Mouse (Mus musculus) right cerebral cortex, adult 2 months (tissue): Measurements from ENCODE around the gene Bad.

Experiments
- DNase-seq, 2 experiments: peaks; one replicate each; pipeline ENCODE4 v3.0.0; 2021 to 2022; ENCODE audit warnings: low spot score in 2 of 2

The Bad gene

DNA sequence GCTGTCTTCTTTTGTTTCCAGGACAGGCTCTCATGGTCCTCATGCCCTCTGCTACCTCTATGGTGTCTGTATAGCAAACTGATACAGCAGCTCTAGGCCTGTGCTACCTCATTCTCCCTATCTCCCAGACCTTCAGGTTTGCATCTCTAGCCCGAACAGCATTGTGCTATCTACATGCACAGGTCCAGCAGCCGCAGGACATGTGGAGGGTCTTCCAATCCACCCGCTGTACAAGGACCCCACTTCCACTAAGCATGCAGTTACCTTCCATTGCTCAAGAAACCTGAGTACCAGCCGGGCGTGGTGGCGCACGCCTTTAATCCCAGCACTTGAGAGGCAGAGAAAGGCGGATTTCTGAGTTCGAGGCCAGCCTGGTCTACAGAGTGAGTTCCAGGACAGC is 27.1 kb upstream of the Bad start:
- DNase-seq = no peak

DNA sequence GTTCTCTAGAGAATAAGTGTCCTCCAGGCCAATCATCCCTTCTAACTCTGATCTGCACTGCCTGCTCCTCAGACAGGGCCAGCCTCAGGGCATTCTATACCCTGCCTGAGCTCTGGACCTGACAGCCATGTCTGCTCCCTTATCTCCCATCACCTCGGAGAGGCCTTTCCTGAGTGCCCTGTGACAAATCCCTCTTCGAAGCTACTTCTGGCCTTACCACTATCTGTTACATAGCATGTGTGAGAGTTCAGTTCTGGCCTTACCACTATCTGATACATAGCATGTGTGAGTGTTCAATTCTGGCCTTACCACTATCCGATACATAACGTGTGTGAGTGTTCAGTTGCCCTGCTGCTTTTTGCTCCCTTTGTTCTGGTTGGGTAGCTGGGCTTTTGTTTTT is 26.4 kb upstream of the Bad start:
- DNase-seq = no peak

DNA sequence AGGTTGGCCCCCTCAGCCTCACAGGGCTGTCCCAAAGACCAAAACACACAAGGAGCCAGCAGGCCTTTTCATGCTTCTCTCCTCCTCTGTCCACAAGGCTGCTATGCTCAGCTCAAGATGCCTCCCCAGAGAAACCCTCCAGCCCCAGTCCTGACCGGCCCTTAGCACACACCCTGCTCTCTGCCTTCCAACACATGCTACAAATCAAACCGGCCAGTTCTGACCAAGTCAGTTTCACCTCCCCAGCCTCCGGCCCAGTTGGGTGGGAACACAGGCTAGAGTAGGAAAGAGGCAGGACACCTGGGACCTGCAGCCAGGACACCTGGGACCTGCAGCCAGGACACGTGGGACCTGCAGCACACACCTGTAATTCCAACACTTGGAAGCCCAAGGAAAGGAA is 25.2 kb upstream of the Bad start:
- no peak for DNase-seq

DNA sequence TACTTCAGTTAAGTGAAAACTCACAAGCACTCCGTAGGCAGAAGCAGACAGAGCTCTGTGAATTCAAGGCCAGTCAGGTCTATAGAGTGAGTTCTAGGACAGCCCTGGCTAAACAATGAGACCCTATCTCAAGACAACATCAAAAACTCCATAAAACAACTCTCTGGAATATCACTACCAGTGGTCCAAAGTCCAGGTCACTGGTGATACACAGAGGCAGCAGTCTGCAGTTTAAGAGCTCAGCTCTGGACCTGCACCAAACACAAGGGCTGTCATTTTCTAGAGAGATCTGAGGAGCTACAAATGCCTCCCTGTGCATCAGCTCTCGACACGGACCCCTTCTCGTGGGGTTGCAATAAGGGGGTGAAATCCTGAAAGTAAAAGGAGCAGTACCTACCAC is 23.3 kb upstream of the Bad start:
- DNase-seq = no peak

- DNase-seq = peak in 1 of 2 experiments; percentile 2
These were observed 22.2 kb upstream of the Bad start for GRCm38 (mm10) chr19:6919431-6919830.

- DNase-seq = peak in 1 of 2 experiments; percentile 36
These were observed 21.6 kb upstream of the Bad start for GRCm38 (mm10) chr19:6919876-6920740.

DNA sequence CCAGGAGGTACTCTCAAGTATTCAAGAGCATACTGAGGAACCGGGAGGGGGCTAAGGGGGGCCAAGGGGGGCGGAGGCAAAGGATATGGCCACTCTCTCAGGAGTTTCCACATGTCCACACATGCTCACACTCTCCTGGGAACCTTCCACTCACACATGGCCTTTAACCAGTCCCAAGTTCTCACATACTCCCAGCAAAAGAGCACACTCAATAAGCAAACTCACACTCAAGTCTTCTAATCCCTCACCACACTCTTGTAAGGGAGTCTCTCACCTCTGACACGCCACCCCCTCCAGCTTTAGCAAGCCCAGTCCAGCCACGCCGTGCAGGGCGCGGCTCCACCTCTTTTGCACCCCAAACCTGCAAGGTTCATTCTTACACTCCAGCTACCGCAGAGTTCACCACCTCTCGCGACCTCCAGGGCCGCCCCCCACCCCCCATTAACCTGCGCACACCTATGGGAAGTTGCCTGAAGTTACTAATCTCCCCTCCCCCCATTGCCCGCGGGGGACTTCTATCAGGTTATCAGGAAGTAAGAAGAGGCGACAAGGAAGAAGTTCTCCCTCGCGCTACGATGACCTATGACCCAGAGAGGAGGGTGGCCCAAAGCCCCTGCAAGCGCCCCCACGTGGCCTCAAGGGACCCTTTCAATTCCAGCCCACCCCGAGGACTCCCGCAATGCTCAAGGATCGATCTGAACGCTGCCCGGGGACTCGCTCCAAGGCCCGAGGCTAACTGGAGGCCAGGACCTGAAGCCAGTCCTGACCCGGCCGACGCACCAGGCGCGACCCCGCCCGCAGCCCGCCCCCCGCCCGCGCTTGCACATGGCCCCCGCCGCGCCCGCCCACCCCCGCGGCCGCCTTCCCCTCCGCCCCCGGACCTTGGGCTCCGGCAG is 20.7 kb upstream of the Bad start:
- DNase-seq = peak in 1 of 2 experiments; percentile 37

DNA sequence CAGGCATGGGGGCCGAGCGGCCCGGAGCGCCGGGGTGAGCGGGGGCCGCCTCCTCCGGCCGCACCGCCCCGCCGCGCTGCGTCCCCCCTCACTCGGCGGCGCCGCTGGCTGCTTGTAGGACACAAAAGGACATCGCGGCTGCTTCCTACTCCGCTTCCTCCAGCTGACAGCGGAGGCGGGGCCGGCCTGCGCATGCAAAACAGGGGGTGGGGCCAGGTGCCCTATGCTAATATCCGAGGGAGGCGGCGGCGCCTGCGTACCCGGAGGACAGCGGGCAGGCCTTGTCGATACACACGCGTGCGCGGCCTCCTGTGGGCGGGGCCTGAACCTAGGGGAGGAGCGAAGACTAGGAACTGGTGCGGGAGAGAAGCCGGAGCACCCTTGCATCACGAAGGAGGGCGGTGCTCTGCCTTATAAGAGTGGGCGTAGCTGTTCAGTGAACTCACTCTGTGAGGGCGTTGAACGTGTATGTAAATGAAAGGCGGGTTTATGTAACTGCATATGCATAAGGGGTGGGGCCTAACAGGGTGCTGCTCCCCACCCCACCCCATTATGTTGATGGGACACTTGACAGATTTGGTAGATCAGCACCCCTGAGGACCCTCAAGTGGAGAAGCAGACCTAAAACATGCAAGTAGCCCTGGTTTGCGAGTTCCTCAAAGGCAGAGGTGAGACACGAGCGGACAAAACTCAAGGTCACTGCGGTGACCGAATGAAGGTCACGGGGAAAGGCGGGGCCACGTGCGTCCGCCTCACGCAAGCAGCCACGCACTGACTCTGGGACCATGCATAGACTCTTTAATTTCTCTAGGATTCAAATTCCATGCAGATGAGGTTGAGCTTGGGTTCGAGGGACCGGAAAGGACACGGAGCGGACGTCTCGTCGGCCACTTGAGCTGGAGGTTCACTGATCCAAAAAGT is 19.8 kb upstream of the Bad start, which contains the start of gene Esrra:
Gene Esrra (minus strand): TSS at position 167 of the 921 bp plus-strand sequence.
- peak; percentile 100 for DNase-seq

GRCm38 (mm10) chr19:6922901-6923735 is 18.5 kb upstream of the Bad start:
- DNase-seq = peak in 1 of 2 experiments; percentile 28

DNA sequence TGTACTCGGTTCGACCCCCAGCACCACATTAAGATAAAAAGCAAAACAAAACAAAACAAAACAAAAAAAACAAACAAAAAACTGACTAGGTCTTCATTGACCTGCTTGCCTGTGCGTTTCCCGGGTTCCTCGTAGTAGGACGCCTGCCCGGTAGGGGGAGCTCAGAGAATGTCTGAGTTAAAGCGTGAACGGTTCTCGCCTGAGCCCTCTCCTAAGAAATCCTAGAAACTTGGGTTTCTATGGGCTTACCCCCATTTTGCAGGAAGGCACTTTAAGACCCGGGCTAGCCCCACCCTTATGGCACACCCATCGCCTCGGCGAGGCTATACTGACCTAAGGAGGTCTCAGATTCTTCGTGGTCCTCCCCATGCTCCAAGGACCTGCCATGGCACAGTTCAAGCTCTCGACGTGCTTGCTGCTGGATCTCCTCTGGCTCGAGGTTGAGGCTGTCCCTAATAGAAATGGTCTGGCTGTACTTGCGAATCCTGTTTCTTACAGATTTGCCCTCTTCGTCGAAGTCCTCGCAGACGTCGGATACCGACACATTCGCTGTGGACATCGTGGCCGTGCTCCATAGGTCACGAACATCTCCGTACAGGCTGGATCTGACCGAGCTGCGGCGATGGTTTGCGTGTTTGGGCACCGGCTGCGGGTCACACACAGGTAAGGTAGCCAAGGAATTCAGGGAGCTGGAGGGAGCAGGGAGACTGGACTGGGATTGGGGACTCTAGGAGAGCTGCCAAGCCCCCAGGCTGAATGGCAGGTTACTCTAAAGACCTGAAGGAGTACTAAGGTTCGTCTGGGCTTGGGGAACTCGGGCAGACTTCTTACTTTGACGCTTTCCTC is 17.0 kb upstream of the Bad start:
- DNase-seq = peak; percentile 93 to 95

DNA sequence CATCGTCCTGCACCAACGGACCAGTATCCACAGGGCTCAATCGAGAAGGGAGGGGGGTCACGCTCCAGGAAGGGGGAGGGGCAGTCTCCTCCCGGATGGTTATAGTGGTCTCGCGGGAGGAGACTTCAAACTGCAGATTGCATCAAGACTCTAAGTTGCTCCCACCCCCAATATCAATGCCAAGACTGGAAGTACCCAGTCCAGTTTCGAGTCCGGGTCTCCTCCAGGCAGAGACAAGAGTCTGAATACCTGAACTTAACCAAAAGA is 16.4 kb upstream of the Bad start, which contains the start of gene Catsperz:
Gene Catsperz (minus strand): TSS at position 74 of the 267 bp plus-strand sequence.
- DNase-seq = no peak

DNA sequence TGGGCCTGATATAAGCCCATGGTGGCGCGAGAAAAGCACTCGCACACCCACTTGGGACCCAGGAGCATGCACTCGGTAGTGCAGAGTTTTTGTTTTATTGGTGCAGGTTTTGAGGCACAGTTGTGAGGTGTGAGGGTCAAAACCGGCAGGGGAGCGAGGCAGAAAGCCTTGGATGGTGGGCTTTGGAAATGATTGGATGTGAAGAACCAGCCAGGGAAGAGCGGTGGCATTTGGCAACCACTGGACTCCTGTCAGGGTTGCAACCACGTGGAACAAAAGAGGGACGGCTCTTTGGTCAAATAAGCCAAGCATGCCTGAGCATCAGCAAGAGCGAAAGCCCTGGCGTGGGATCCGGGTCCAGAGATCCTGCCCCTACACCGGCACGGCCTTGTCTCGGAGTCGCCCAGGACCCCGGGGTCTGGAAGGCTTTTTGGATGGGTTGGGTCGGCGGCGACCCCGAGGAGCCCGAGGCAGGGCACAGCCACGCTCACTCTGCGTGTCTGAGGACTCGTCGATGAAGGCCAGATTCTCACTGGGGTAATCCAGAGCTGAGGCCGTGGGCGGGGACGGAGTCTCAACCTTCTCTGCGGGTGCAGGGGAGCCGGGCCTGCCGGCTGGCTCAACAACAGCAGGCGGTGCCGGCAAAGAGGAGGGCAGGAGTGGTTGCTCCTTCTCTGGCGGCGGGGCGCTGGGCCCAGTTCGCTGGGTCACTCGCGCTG is 15.9 kb upstream of the Bad start:
- no peak for DNase-seq

DNA sequence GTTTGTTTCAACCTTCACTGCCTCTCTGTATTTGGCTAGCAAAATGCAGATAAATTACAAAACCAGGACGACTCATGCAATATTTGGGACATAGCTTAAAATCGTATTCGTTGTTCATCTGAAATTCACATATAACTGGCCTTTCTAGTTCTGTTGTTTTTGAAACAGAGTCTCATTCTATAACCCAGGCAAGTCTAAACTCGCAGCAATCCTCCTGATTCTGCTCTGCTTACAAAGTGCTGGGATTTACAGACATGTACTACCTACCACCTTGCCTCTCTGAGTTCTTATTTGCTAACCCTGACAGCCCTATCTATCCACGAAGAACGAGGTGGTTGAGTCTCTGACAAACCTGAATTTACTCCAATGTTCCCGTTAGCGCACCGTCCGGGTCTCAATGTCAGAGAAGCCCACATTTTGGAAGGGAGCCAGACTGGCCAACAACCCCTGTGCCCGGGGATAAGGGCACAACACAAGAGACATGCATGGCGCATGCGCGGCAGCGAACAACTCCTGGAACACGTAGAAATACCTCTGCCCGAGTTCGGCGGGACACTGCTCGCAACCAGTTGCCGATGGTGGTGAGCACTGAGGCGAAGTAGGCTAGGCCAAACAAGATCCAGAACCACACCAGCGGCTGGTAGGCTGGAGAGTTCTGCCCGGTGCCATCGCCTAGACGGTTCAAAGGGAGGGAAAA is 15.0 kb upstream of the Bad start:
- DNase-seq = no peak

DNA sequence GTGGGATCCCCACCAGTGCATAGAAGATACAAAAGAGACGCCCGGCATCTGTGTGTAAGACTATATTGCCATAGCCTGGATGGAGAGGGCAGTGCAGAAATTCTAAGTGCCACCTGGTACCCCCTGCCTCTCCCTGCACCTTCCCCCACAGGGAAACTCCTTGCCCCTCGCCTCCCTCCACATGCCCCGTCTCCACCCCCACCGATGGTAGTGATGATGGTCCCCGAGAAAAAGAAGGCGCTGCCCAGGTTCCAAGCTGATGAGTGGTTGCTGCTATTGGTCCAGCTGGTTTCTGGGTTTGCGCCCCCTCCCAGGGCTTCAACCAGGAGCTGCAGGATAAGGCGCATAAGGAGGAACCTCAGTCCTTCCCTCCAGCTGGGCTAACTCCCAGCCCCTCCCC is 13.6 kb upstream of the Bad start:
- DNase-seq = no peak

DNA sequence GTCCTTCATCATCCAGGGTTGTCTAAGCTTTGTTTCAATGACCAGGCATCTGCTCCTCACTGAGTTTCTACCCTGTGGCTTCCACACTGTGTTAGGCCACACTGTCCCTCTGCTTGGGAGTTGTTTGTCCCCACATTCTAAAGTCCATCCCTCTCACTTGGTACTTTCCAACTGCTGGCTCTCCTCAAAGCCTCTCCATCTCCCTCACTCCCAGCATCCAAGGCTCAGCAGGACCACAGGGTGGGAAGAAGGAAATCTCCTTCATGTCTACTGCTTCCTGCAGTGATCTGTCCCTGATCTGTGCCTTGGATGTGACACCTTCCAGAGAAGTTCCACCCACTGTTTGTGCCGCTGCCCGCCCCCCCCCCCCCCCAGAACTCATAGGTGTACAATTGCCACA is 10.7 kb upstream of the Bad start:
- DNase-seq = no peak

GRCm38 (mm10) chr19:6932018-6932417 is 9.6 kb upstream of the Bad start:
- DNase-seq = no peak

DNA sequence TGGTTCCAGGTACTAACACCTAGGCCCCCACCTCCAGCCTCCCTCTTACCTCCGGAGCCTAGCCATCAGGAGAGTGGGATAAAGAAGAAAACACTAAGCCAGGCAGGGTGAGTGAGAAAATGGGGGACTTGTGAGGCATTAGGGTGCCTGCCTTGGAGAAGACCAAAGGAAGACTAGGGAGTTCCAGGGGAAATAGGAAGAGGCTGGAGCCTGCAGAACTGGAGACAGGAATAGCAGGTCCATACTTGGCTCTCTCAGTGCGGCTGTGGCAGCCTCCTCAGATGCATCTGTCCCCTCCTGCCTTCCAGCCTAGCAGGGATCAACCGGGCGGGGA is 8.6 kb upstream of the Bad start:
- no peak for DNase-seq

DNA sequence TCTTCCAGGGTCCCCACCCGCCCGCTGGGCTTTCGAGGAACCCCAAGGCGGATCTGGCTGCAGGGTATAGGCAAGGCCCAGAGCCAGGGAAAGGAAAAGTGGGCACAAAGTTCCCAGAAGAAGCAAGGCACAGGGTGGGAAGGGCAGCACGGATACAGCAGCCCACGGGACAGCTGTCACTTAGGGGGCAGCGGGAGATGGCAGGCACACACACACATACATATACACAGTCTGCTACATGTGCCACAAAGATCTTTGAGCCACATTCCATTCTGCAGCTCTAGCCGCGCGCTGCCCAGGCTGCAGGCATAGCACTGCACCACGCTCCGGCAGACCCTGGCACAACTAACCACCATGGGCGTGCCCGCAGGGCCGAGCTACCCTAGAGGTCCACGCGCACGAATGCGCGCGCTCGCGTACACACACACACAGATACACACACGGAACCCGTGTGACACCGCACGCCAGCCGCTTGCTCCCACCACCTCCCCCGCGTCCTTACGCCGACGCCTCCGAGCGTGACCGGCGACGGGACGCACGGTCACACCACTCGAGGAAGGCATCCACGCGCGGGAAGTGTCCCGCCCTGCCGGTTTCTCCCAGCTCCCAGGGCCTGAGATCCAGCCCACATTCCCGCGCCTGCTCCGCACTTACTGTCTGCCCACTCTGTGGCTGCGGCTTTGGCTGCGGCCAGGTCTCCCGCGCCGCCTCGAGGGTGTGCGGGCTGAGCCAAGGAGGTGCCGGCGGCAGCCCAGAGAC is 8.0 kb upstream of the Bad start:
- peak; percentile 50 to 74 for DNase-seq
